Mouse (Mus musculus) layer of hippocampus, adult 9-11 months (tissue): ENCODE results near the gene Asb10.

Experiments used
- DNase-seq: peaks from one replicate; pipeline ENCODE4 v3.0.0; 2022

Gene Asb10

GRCm38 (mm10) chr5:24486097-24486496 is 54.7 kb downstream of the Asb10 start:
- peak; percentile 78 for DNase-seq

GRCm38 (mm10) chr5:24484963-24485362 is 55.8 kb downstream of the Asb10 start:
- no peak for DNase-seq

GRCm38 (mm10) chr5:24483326-24483725 is 57.5 kb downstream of the Asb10 start:
- DNase-seq: no peak
